ENCODE assay signal across 9 mouse cellular contexts in genomic region chr3:21798139-21798538, GRCm38 (mm10).
DNase-seq lines count a peak whose midpoint lies in the region; ATAC-seq and TF ChIP-seq lines count a peak whose summit lies in the region.
"Had no signal": no experiment of that assay in that cellular context is flagged by ENCODE, and none has a peak within 500 bp of the region (broad histone marks: within the 10 kb centered on the region; RNA-seq: fewer than 3 reads in every experiment).

No protein-coding gene starts in this region.

- H3K4me1 ChIP-seq in limb, embryonic 13.5 days = peaks cover 8% of the 10 kb centered on the region
- no peaks in the 10 kb centered on the region for H3K4me1 ChIP-seq in limb, embryonic 10.5 days
- peaks cover 7% of the 10 kb centered on the region for H3K4me1 ChIP-seq in forebrain, embryonic 14.5 days (ENCODE audit: control insufficient read depth, insufficient read depth, low read length)
- no peaks in the 10 kb centered on the region for H3K4me1 ChIP-seq in liver, postnatal 0 days (ENCODE audit: insufficient read depth)

- no peaks in the 10 kb centered on the region for H3K9me3 ChIP-seq in limb, embryonic 13.5 days
- no peaks in the 10 kb centered on the region for H3K9me3 ChIP-seq in limb, embryonic 10.5 days (replicated peaks)
- no peaks in the 10 kb centered on the region for H3K9me3 ChIP-seq in forebrain, embryonic 14.5 days (replicated peaks; ENCODE audit: control insufficient read depth, low read length)
- H3K9me3 ChIP-seq in liver, postnatal 0 days (ENCODE audit: low read length) = no peaks in the 10 kb centered on the region
- H3K9me3 ChIP-seq: G1E had no signal

- DNase-seq in limb, embryonic 10.5 days (ENCODE audit: low spot score) = no peak
- peak; percentile 78 for DNase-seq in forebrain, embryonic 14.5 days (ENCODE audit: low spot score)
- peak; percentile 67 for DNase-seq in mesoderm, embryonic 11.5 days (ENCODE audit: low read depth, low spot score)
- DNase-seq in retina, postnatal 7 days (ENCODE audit: low read depth, low spot score) = peak; percentile 4
- no peak for DNase-seq in frontal cortex, postnatal 14 days (ENCODE audit: low spot score in 2 of 2)
- no peak for DNase-seq in liver, postnatal 0 days

- TF ChIP-seq CTCF in liver, postnatal 0 days (IDR thresholded peaks at IDR 0.05; ENCODE audit: low read depth) = no peak

- H3K4me2 ChIP-seq in limb, embryonic 13.5 days (replicated peaks) = no peak overlapping the region
- no peak overlapping the region for H3K4me2 ChIP-seq in forebrain, embryonic 14.5 days (ENCODE audit: low read length)
- H3K4me2 ChIP-seq in liver, postnatal 0 days (ENCODE audit: low read depth, low read length) = no peak overlapping the region

- no peak overlapping the region for H3K9ac ChIP-seq in limb, embryonic 13.5 days
- H3K9ac ChIP-seq in forebrain, embryonic 14.5 days (ENCODE audit: low read length) = no peak overlapping the region
- H3K9ac ChIP-seq in liver, postnatal 0 days (replicated peaks) = no peak overlapping the region

- no peak overlapping the region for H3K27ac ChIP-seq in limb, embryonic 13.5 days
- no peak overlapping the region for H3K27ac ChIP-seq in limb, embryonic 10.5 days
- no peak overlapping the region for H3K27ac ChIP-seq in forebrain, embryonic 14.5 days (ENCODE audit: low read depth, low read length)
- H3K27ac ChIP-seq in liver, postnatal 0 days (ENCODE audit: low read depth) = no peak overlapping the region

- TF ChIP-seq EP300 in liver, postnatal 0 days (IDR thresholded peaks at IDR 0.05; ENCODE audit: low read depth) = no peak

- 41% methylated on average over 1 of the region's 1 CpGs for WGBS in limb, embryonic 13.5 days
- WGBS in limb, embryonic 10.5 days = 62% methylated on average over 1 of the region's 1 CpGs
- 11% methylated on average over 1 of the region's 1 CpGs for WGBS in forebrain, embryonic 14.5 days
- 56% methylated on average over 1 of the region's 1 CpGs for WGBS in liver, postnatal 0 days (ENCODE audit: insufficient replicate concordance)

- no peak overlapping the region for H3K4me3 ChIP-seq in limb, embryonic 13.5 days
- no peak overlapping the region for H3K4me3 ChIP-seq in limb, embryonic 10.5 days
- H3K4me3 ChIP-seq in forebrain, embryonic 14.5 days (ENCODE audit: low read depth, low read length) = no peak overlapping the region
- no peak overlapping the region for H3K4me3 ChIP-seq in liver, postnatal 0 days (ENCODE audit: low read depth, low read length)

- no peaks in the 10 kb centered on the region for H3K36me3 ChIP-seq in limb, embryonic 13.5 days
- H3K36me3 ChIP-seq in limb, embryonic 10.5 days = no peaks in the 10 kb centered on the region
- no peaks in the 10 kb centered on the region for H3K36me3 ChIP-seq in forebrain, embryonic 14.5 days (ENCODE audit: control insufficient read depth, insufficient read depth, low read length)
- no peaks in the 10 kb centered on the region for H3K36me3 ChIP-seq in liver, postnatal 0 days (replicated peaks; ENCODE audit: insufficient read depth, low read length)
- H3K36me3 ChIP-seq: G1E had no signal

- 0 out of 2 replicates have a peak, but pooled peaks have one; percentile 40 for ATAC-seq in limb, embryonic 13.5 days (ENCODE audit: low FRiP score, low read depth)
- peak; percentile 82 for ATAC-seq in forebrain, embryonic 14.5 days
- ATAC-seq in erythroblast, adult 5-6 weeks (replicated peaks; ENCODE audit: low FRiP score, poor library complexity, severe bottlenecking) = no peak
- no peak for ATAC-seq in liver, postnatal 0 days

- H3K27me3 ChIP-seq in limb, embryonic 13.5 days = no peaks in the 10 kb centered on the region
- no peaks in the 10 kb centered on the region for H3K27me3 ChIP-seq in limb, embryonic 10.5 days (ENCODE audit: low read depth, poor library complexity, severe bottlenecking)
- no peaks in the 10 kb centered on the region for H3K27me3 ChIP-seq in forebrain, embryonic 14.5 days (replicated peaks; ENCODE audit: control insufficient read depth, insufficient read depth, low read length)
- H3K27me3 ChIP-seq in liver, postnatal 0 days (ENCODE audit: insufficient read depth, low read length) = no peaks in the 10 kb centered on the region

Comparison
In these comparisons a context has a peak if more than half of its experiments do, and no peak if none do; other contexts are left out.
1. ATAC-seq: peak in limb, embryonic 13.5 days (single experiment) and forebrain, embryonic 14.5 days (single experiment); none in erythroblast, adult 5-6 weeks (single experiment) and liver, postnatal 0 days (single experiment).
2. DNase-seq: peak in forebrain, embryonic 14.5 days (single experiment), mesoderm, embryonic 11.5 days (single experiment) and retina, postnatal 7 days (single experiment); none in limb, embryonic 10.5 days (single experiment), frontal cortex, postnatal 14 days (0 of 2) and liver, postnatal 0 days (single experiment).